Mouse (Mus musculus): ENCODE measurements around the gene Elmo1.

- TF ChIP-seq POLR2A (IDR thresholded peaks at IDR 0.05; ENCODE audit: low read depth, low read length) (no peak), HCFC1 (IDR thresholded peaks at IDR 0.05; ENCODE audit: low read depth, low read length) (no peak), ZC3H11A (IDR thresholded peaks at IDR 0.05; ENCODE audit: low read depth, low read length) (no peak), EP300 (IDR thresholded peaks at IDR 0.05; ENCODE audit: low read length) (no peak), POLR2AphosphoS2 (IDR thresholded peaks at IDR 0.05; ENCODE audit: low read depth, low read length) (no peak), CTCF (conservative IDR thresholded peaks at IDR 0.05 in 1 of 2, IDR thresholded peaks at IDR 0.05 in 1 of 2; ENCODE audit: low read depth in 2 of 2, low read length in 2 of 2) (no peak), MAZ (IDR thresholded peaks at IDR 0.05; ENCODE audit: low read depth, low read length) (no peak), USF1 (IDR thresholded peaks at IDR 0.05; ENCODE audit: low read depth, low read length) (no peak), MAX (IDR thresholded peaks at IDR 0.05; ENCODE audit: low read length) (no peak), UBTF (IDR thresholded peaks at IDR 0.05; ENCODE audit: low read depth, low read length) (no peak), ZKSCAN1 (IDR thresholded peaks at IDR 0.05; ENCODE audit: borderline replicate concordance, low read depth, low read length) (no peak)
These were observed 91.9 kb downstream of the Elmo1 start for GRCm38 (mm10) chr13:20182239-20182825.
